Mouse (Mus musculus) heart, adult 2 months (tissue): Measurements from ENCODE around the gene Ndufv2.

Experiments
- CTCF ChIP-seq: fragments of 200-600 bp; IDR thresholded peaks from 2 replicates; pipeline ENCODE4 v1.8.1; 2022; ENCODE audit warnings: antibody characterized with exemption, mild to moderate bottlenecking, moderate library complexity
- POLR2A ChIP-seq: fragments of 200-500 bp; IDR thresholded peaks from 2 replicates; pipeline ENCODE4 v1.6.1; 2011; ENCODE audit warnings: mild to moderate bottlenecking, low read depth, low read length, control low read depth; ENCODE audit not compliant: insufficient read depth

DNA sequence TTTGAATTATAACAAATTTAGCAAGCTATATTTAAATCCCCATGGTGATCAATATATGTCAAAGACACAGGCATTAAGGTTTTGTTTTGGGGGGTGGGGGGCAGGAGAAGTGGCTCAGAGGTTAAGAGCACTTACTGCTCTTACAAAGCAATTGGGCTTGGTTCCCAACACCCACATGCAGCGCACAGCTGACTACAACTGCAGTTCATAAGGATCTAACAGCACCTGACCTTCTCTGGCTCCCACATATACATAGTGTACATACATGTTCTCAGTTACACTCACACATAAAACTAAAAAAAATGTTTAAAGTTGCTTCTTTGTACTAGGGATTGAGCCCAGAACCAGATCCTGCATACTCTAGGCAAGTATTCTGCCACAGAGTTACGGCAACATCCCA, 10.0 kb downstream of the Ndufv2 start:
- no peak for TF ChIP-seq CTCF
- TF ChIP-seq POLR2A = no peak
